Mouse (Mus musculus) intestine, embryonic 16.5 days (tissue): ENCODE results near the gene Mical2. TPM values are rescaled to one million over a fixed set of nuclear protein-coding genes. Genes with fewer than 3 reads are reported as not detected.
A peak's percentile ranks its signal among the peaks of the same experiment; 100 is the strongest.

Experiments
- ATAC-seq: fragments of 200-750 bp; cut with Nextera tagmentation; 2 replicates; pipeline ENCODE4 v1.8.0; 2017; ENCODE audit warnings: moderate TSS enrichment, moderate library complexity
- H3K27ac ChIP-seq: fragments of 300-500 bp; sonication (generic); 2 replicates; pipeline ENCODE4 v1.5.1; 2014; ENCODE audit warnings: mild to moderate bottlenecking, low read length
- H3K27me3 ChIP-seq: fragments of 300-500 bp; sonication (generic); replicated peaks from 2 replicates; pipeline ENCODE4 v1.6.1; 2014; ENCODE audit warnings: low read length, control low read depth, mixed read lengths; ENCODE audit not compliant: control insufficient read depth, insufficient read depth
- H3K36me3 ChIP-seq: fragments of 300-500 bp; sonication (generic); 2 replicates; pipeline ENCODE4 v1.6.1; 2014; ENCODE audit warnings: low read length, control low read depth; ENCODE audit not compliant: control insufficient read depth, insufficient read depth
- H3K4me1 ChIP-seq: fragments of 300-500 bp; sonication (generic); 2 replicates; pipeline ENCODE4 v1.6.1; 2014; ENCODE audit warnings: low read length, control low read depth, mixed read lengths; ENCODE audit not compliant: control insufficient read depth, insufficient read depth
- H3K4me2 ChIP-seq: fragments of 300-500 bp; sonication (generic); 2 replicates; pipeline ENCODE4 v1.6.1; 2014; ENCODE audit warnings: low read depth, low read length, control low read depth
- H3K4me3 ChIP-seq: fragments of 300-500 bp; sonication (generic); 2 replicates; pipeline ENCODE4 v1.5.1; 2014; ENCODE audit warnings: mild to moderate bottlenecking, low read length
- H3K9ac ChIP-seq: fragments of 300-500 bp; sonication (generic); 2 replicates; pipeline ENCODE4 v1.6.1; 2014; ENCODE audit warnings: low read depth, low read length
- H3K9me3 ChIP-seq: fragments of 300-500 bp; sonication (generic); 2 replicates; pipeline ENCODE4 v1.6.1; 2016; ENCODE audit warnings: low read length, control low read depth; ENCODE audit not compliant: control insufficient read depth
- WGBS: fragments of 180-500 bp; shearing (Covaris S2); extraction: QIAGEN DNeasy Blood & Tissue Kit; methylation state at CpG from one replicate; pipeline ENCODE4 v1.1.7; 2014; 5-methylcytosine and 5-hydroxymethylcytosine counted together
- polyA plus RNA-seq: library from polyadenylated mRNA; unstranded; fragments of >200 nt; fragmentation: Nextera tagmentation; extraction: Ambion mirVana; gene quantifications from 2 replicates; pipeline ENCODE4 v1.2.1, GENCODE M21; 2015

Mical2 gene
- polyA plus RNA-seq, 1 experiment from 2014 or later = 18.3 TPM

- Histone ChIP-seq H3K4me1 (peaks cover 11% of the 10 kb centered on the region), H3K27me3 (no peaks in the 10 kb centered on the region), H3K36me3 (no peaks in the 10 kb centered on the region; the same call in 1 of the 2 replicates), H3K27ac (no peak overlapping the region), H3K9me3 (no peaks in the 10 kb centered on the region), H3K9ac (no peak overlapping the region), H3K4me2 (no peak overlapping the region), H3K4me3 (no peak overlapping the region)
- no peak for ATAC-seq
- 82% methylated on average over 5 of the region's 5 CpGs for WGBS
Measured at GRCm38 (mm10) chr7:112313211-112313610, 87.6 kb downstream of the Mical2 start.

GRCm38 (mm10) chr7:112313670-112314069, 88.0 kb downstream of the Mical2 start:
- WGBS = 52% methylated on average over 5 of the region's 5 CpGs
- H3K27ac ChIP-seq = no peak overlapping the region
- peaks cover 11% of the 10 kb centered on the region for H3K4me1 ChIP-seq
- H3K27me3 ChIP-seq = no peaks in the 10 kb centered on the region
- H3K36me3 ChIP-seq = no peaks in the 10 kb centered on the region; the same call in 1 of the 2 replicates
- no peak overlapping the region for H3K4me3 ChIP-seq
- no peak for ATAC-seq
- H3K9ac ChIP-seq = no peak overlapping the region
- H3K9me3 ChIP-seq = no peaks in the 10 kb centered on the region
- no peak overlapping the region for H3K4me2 ChIP-seq

GRCm38 (mm10) chr7:112316239-112316638, 90.6 kb downstream of the Mical2 start:
- peaks cover 22% of the 10 kb centered on the region for H3K4me1 ChIP-seq
- 75% methylated on average over 1 of the region's 1 CpGs for WGBS
- H3K9ac ChIP-seq = no peak overlapping the region
- ATAC-seq = no peak
- H3K27ac ChIP-seq = no peak overlapping the region
- peaks cover 4% of the 10 kb centered on the region; the same call in 1 of the 2 replicates for H3K36me3 ChIP-seq
- H3K4me3 ChIP-seq = no peak overlapping the region
- no peaks in the 10 kb centered on the region for H3K27me3 ChIP-seq
- H3K9me3 ChIP-seq = no peaks in the 10 kb centered on the region
- no peak overlapping the region for H3K4me2 ChIP-seq

GRCm38 (mm10) chr7:112317491-112317890, 91.8 kb downstream of the Mical2 start:
- Histone ChIP-seq H3K4me1 (peaks cover 31% of the 10 kb centered on the region), H3K4me2 (no peak overlapping the region), H3K9me3 (no peaks in the 10 kb centered on the region), H3K9ac (no peak overlapping the region), H3K27me3 (no peaks in the 10 kb centered on the region), H3K27ac (no peak overlapping the region), H3K4me3 (no peak overlapping the region), H3K36me3 (peaks cover 4% of the 10 kb centered on the region; the same call in 1 of the 2 replicates)
- ATAC-seq = peak; percentile 39
- WGBS = 37% methylated on average over 5 of the region's 5 CpGs

- H3K27me3 ChIP-seq = no peaks in the 10 kb centered on the region
- 92% methylated on average over 11 of the region's 11 CpGs for WGBS
- no peak for ATAC-seq
- H3K4me3 ChIP-seq = no peak overlapping the region
- no peaks in the 10 kb centered on the region for H3K9me3 ChIP-seq
- H3K36me3 ChIP-seq = peaks cover 4% of the 10 kb centered on the region; the same call in 1 of the 2 replicates
- H3K27ac ChIP-seq = no peak overlapping the region
- no peak overlapping the region for H3K9ac ChIP-seq
- peaks cover 31% of the 10 kb centered on the region for H3K4me1 ChIP-seq
- no peak overlapping the region for H3K4me2 ChIP-seq
Measured at GRCm38 (mm10) chr7:112318306-112318705, 92.7 kb downstream of the Mical2 start.

- peaks cover 10% of the 10 kb centered on the region; the same call in 1 of the 2 replicates for H3K36me3 ChIP-seq
- no peak overlapping the region for H3K27ac ChIP-seq
- no peak overlapping the region for H3K9ac ChIP-seq
- no peak for ATAC-seq
- H3K27me3 ChIP-seq = no peaks in the 10 kb centered on the region
- H3K4me2 ChIP-seq = no peak overlapping the region
- 80% methylated on average over 4 of the region's 4 CpGs for WGBS
- peaks cover 31% of the 10 kb centered on the region for H3K4me1 ChIP-seq
- no peak overlapping the region for H3K4me3 ChIP-seq
- H3K9me3 ChIP-seq = no peaks in the 10 kb centered on the region
Measured at GRCm38 (mm10) chr7:112319419-112319818, 93.8 kb downstream of the Mical2 start.

- no peak overlapping the region for H3K4me3 ChIP-seq
- peaks cover 31% of the 10 kb centered on the region for H3K4me1 ChIP-seq
- H3K9me3 ChIP-seq = no peaks in the 10 kb centered on the region
- H3K9ac ChIP-seq = no peak overlapping the region
- H3K27ac ChIP-seq = no peak overlapping the region
- ATAC-seq = peak; percentile 19; the same call in 1 of the 2 replicates
- 85% methylated on average over 3 of the region's 3 CpGs for whole genome bisulfite sequencing
- no peaks in the 10 kb centered on the region for H3K27me3 ChIP-seq
- peaks cover 13% of the 10 kb centered on the region; the same call in 1 of the 2 replicates for H3K36me3 ChIP-seq
- H3K4me2 ChIP-seq = no peak overlapping the region
Measured at GRCm38 (mm10) chr7:112320052-112320730, 94.5 kb downstream of the Mical2 start.

GRCm38 (mm10) chr7:112321798-112322794, 96.4 kb downstream of the Mical2 start:
- WGBS = 73% methylated on average over 9 of the region's 9 CpGs
- Histone ChIP-seq H3K9ac (no peak overlapping the region), H3K4me2 (no peak overlapping the region), H3K4me3 (no peak overlapping the region), H3K27me3 (no peaks in the 10 kb centered on the region), H3K4me1 (peaks cover 28% of the 10 kb centered on the region), H3K27ac (peak overlapping the region; percentile 21; the same call in 1 of the 2 replicates), H3K36me3 (peaks cover 13% of the 10 kb centered on the region; the same call in 1 of the 2 replicates), H3K9me3 (no peaks in the 10 kb centered on the region)
- peak; percentile 85 for ATAC-seq

GRCm38 (mm10) chr7:112324577-112324976, 98.9 kb downstream of the Mical2 start:
- Histone ChIP-seq H3K9me3 (no peaks in the 10 kb centered on the region), H3K27me3 (no peaks in the 10 kb centered on the region), H3K4me3 (no peak overlapping the region), H3K4me2 (no peak overlapping the region), H3K36me3 (peaks cover 19% of the 10 kb centered on the region), H3K9ac (no peak overlapping the region), H3K4me1 (peaks cover 20% of the 10 kb centered on the region), H3K27ac (no peak overlapping the region)
- WGBS = 90% methylated on average over 5 of the region's 5 CpGs
- no peak for ATAC-seq
